Mouse (Mus musculus): Measurements from ENCODE around the gene Vwa7. TPM values are rescaled to one million over a fixed set of nuclear protein-coding genes. Genes with fewer than 3 reads are reported as not detected.

Vwa7 gene
- polyA plus RNA-seq, 1 experiment from 2014 or later, result 0.16 TPM

DNA sequence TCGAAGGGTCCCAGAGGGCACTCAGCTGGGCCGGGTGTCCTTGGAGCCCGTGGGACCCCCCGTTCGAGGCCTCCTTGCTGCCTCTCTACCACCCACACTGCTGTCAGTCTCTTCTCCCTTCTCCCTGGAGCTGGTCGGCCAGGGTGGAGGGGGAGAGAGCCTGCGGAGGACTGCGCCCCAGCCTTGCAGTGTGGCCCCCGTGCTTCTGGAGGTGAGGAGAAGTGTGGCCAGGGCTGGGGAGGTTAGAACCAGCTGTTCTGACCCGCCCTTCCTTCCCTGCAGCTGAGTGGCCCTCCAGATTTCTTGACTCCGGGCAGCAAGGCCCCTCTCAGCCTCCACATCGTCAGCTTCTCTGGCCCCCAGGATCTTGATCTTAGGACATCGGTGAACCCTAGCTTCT, 7.9 kb downstream of the Vwa7 start:
- Histone ChIP-seq H3K4me1 (replicated peaks; ENCODE audit: control insufficient read depth, insufficient read depth, low read length) (peaks cover 4% of the 10 kb centered on the region; the same call in 1 of the 2 replicates), H3K4me2 (replicated peaks) (no peak overlapping the region), H3K27me3 (ENCODE audit: control insufficient read depth, insufficient read depth, low read length) (no peaks in the 10 kb centered on the region), H3K27ac (no peak overlapping the region), H3K9ac (no peak overlapping the region), H3K36me3 (replicated peaks; ENCODE audit: control insufficient read depth, insufficient read depth) (no peaks in the 10 kb centered on the region), H3K4me3 (replicated peaks; ENCODE audit: low read length) (no peak overlapping the region), H3K9me3 (ENCODE audit: control insufficient read depth, low read length) (no peaks in the 10 kb centered on the region)
- WGBS, result 82% methylated on average over 12 of the region's 13 CpGs
- DNase-seq (ENCODE audit: low spot score), result no peak
- ATAC-seq (ENCODE audit: low FRiP score), result no peak

DNA sequence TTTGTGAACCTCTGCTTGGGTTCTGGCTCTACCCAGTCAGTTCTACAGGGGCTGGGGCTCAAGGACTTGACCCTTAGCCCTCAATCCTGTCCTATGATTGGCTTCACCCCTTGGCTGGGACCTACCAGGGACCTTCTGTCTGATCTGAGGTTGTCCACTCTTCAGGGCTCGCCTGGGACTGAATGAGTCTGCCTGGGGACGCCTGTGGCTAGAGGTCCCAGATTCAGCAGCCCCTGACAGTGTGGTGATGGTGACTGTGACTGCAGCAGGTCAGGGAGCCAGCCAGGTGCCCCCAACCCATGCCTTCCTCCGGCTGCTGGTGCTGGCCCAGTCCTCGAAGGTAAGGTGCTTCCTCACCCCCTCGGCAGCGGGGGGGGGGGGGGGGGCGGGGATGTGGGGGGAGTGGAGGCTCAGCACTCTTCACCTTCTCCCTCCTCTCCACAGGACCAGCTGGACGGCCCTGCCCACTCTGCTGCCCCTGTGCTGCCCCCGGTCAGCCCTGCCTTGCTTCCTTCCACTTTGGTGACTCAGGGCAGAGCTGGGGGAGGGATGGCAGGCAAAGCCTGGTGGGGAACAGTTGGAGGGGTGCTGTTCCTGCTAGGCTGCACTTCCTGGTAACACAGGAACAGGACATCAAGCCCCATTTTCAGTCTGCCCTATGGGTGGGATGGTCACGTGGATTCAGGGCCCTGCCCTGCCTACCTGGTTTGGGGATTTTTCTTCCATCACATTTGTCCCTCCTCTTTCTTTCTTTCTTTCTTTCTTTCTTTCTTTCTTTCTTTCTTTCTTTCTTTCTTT, 8.5 kb downstream of the Vwa7 start:
- H3K9me3 ChIP-seq (ENCODE audit: control insufficient read depth, low read length), result no peaks in the 10 kb centered on the region
- ATAC-seq (ENCODE audit: low FRiP score), result no peak

DNA sequence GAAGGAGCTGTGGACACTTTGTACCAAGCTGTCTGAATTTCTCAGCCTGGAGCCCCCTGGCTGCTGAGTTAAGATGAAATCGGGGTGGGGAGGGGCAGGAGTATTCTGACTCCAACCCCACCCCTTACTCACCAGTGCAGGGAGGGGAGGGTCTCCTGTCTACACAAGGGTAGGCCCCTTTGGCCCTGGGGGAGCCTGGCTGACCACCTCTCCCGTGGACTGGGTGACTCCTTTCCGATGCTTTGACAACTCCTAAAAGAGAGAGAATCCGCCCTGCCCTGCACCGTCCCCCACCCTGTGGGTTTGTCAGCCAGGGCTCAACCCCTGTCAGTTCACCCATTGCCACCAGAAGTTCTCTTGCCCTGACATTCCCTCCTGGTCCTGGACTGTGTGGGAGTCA, 9.8 kb downstream of the Vwa7 start:
- 75% methylated on average over 5 of the region's 5 CpGs for WGBS
- Histone ChIP-seq H3K9me3 (ENCODE audit: control insufficient read depth, low read length) (no peaks in the 10 kb centered on the region), H3K4me1 (replicated peaks; ENCODE audit: control insufficient read depth, insufficient read depth, low read length) (peaks cover 7% of the 10 kb centered on the region), H3K4me2 (replicated peaks) (no peak overlapping the region), H3K9ac (no peak overlapping the region), H3K4me3 (replicated peaks; ENCODE audit: low read length) (no peak overlapping the region), H3K27ac (no peak overlapping the region), H3K36me3 (replicated peaks; ENCODE audit: control insufficient read depth, insufficient read depth) (no peaks in the 10 kb centered on the region), H3K27me3 (ENCODE audit: control insufficient read depth, insufficient read depth, low read length) (no peaks in the 10 kb centered on the region)
- DNase-seq (ENCODE audit: low spot score) (no peak), ATAC-seq (ENCODE audit: low FRiP score) (no peak)

More for the DNA sequence above, 8.5 kb downstream of the Vwa7 start:
- no peak overlapping the region for H3K4me2 ChIP-seq (replicated peaks)
- peaks cover 6% of the 10 kb centered on the region for H3K4me1 ChIP-seq (replicated peaks; ENCODE audit: control insufficient read depth, insufficient read depth, low read length)
- H3K4me3 ChIP-seq (replicated peaks; ENCODE audit: low read length), result no peak overlapping the region
- no peak for DNase-seq (ENCODE audit: low spot score)
- H3K36me3 ChIP-seq (replicated peaks; ENCODE audit: control insufficient read depth, insufficient read depth), result no peaks in the 10 kb centered on the region
- no peaks in the 10 kb centered on the region for H3K27me3 ChIP-seq (ENCODE audit: control insufficient read depth, insufficient read depth, low read length)
- WGBS, result 69% methylated on average over 7 of the region's 10 CpGs
- H3K9ac ChIP-seq, result no peak overlapping the region
- no peak overlapping the region for H3K27ac ChIP-seq

DNA sequence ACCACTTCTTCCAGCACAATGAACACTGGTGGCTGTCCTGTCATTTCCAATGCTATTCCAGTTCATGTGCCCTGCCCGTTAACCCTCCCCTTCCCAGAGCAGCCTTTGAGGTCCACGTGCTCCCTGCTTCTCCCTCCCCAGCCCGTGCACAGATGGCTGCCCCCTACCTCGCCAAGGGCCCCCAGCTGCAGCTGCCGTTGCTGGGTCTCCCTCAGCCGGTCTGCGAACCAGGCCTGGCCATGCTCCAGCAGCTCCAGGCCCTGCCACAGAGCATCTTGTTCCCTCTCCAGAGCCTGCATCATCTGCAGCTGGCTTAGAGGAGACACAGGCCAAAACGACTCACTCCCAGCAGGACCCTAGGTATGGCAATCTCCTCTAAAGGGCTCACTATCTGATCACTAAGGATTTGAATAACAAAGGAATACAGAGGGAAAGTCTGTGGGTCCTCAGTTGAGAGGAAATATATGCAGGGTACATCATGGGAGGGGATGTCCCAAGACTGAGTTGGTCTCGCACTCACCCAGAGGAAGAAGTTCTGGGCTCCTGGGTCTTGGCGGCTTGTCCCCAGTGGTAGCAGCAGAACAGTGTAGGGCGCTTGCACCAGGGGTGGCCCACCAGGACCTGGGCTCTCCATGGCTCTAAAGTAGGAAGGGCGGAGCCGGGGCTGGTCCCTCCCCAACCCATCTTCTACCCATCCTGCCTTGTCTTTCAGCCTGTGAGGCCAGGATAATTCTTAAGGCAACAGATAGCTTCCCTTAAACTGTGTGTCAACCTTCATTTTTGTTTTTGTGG, 11.1 kb downstream of the Vwa7 start, which contains the start of gene Sapcd1:
Sapcd1 (minus strand) TSS at position 740 of the 792 bp plus-strand sequence.
- Histone ChIP-seq H3K36me3 (replicated peaks; ENCODE audit: control insufficient read depth, insufficient read depth) (no peaks in the 10 kb centered on the region), H3K9me3 (ENCODE audit: control insufficient read depth, low read length) (no peaks in the 10 kb centered on the region), H3K27me3 (ENCODE audit: control insufficient read depth, insufficient read depth, low read length) (no peaks in the 10 kb centered on the region), H3K4me1 (replicated peaks; ENCODE audit: control insufficient read depth, insufficient read depth, low read length) (peaks cover 7% of the 10 kb centered on the region), H3K27ac (peak within 1 kb of the TSS; percentile 54), H3K4me3 (replicated peaks; ENCODE audit: low read length) (no peak within 1 kb of the TSS), H3K4me2 (replicated peaks) (0 out of 2 replicates have a peak within 1 kb of the TSS, but pooled peaks have one; percentile 2), H3K9ac (no peak within 1 kb of the TSS)
- WGBS, result 24% methylated on average over 13 of the region's 13 CpGs
- peak; percentile 35 for DNase-seq (ENCODE audit: low spot score)
- peak; percentile 51; the same call in 1 of the 2 replicates for ATAC-seq (ENCODE audit: low FRiP score)

DNA sequence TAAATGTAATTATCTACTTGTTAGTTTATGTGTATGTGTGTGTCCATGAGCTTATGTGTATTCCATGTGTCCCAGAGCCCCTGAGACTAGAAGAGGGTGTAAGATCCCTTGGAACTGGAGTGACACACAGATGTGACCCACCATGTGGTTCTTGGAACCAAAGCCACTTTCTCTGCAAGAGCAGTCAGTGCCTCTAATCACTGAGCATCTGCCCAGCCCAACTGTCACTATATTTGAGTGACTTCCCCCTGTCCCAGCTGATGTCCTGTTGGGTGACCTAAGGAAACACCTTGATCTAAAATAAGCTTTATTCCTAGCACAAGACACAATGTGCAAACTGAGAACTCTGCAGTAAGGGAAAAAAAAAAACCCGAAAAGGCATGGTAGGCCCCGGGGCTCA, 11.9 kb downstream of the Vwa7 start:
- H3K4me3 ChIP-seq (replicated peaks; ENCODE audit: low read length), result no peak overlapping the region
- ATAC-seq (ENCODE audit: low FRiP score) (no peak), DNase-seq (ENCODE audit: low spot score) (no peak)
- H3K27me3 ChIP-seq (ENCODE audit: control insufficient read depth, insufficient read depth, low read length), result no peaks in the 10 kb centered on the region
- no peak overlapping the region for H3K4me2 ChIP-seq (replicated peaks)
- no peaks in the 10 kb centered on the region for H3K9me3 ChIP-seq (ENCODE audit: control insufficient read depth, low read length)
- H3K4me1 ChIP-seq (replicated peaks; ENCODE audit: control insufficient read depth, insufficient read depth, low read length), result peaks cover 7% of the 10 kb centered on the region
- no peaks in the 10 kb centered on the region for H3K36me3 ChIP-seq (replicated peaks; ENCODE audit: control insufficient read depth, insufficient read depth)
- H3K9ac ChIP-seq, result no peak overlapping the region
- peak overlapping the region; percentile 26; the same call in 1 of the 2 replicates for H3K27ac ChIP-seq
- WGBS, result 90% methylated on average over 2 of the region's 2 CpGs

DNA sequence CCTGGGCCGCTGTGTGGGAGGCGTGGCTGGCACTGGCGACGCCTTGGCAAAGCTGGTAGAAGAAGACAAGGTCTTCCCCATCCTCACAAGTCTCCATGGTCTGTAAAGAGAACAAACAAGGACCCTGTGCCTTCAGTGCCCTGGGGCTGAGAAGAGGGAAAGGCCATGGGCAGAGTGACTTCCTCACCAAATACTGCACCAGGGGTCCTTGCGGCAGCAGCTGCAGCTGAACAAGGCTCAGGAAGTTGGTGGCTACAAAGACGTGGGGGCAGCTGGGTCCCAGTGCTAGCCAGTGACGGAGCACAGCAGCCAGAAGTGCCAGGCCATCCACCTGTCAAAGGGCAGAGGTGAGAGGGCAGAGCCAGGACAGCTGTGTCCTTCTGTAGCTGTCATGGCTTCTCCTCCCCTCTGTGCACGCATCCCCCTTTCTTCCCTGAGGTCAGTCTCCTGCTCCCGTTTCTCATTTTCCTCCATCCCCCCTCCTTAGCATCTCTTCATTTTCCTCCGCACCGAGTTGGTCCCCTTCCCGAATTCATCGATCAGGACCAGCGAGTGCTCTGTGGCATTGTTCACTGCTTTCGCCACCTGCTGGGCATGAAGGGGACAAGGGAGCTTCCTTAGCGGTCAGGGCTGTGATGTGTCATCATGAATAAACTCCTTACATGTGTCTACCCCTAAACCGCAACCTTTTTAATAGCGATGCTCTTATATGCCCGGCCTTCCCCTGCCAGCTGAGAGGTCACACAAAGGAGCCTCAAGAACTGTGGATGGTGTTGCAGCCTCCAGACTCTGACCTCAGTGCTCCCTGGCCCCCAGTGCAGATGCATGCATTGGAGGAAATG, 13.5 kb downstream of the Vwa7 start:
- ATAC-seq (ENCODE audit: low FRiP score) (no peak), DNase-seq (ENCODE audit: low spot score) (peak; percentile 51)
- 26% methylated on average over 19 of the region's 19 CpGs for WGBS
- Histone ChIP-seq H3K9me3 (ENCODE audit: control insufficient read depth, low read length) (no peaks in the 10 kb centered on the region), H3K4me1 (replicated peaks; ENCODE audit: control insufficient read depth, insufficient read depth, low read length) (peaks cover 7% of the 10 kb centered on the region), H3K4me3 (replicated peaks; ENCODE audit: low read length) (no peak overlapping the region; the same call in 1 of the 2 replicates), H3K4me2 (replicated peaks) (peak overlapping the region; percentile 44), H3K36me3 (replicated peaks; ENCODE audit: control insufficient read depth, insufficient read depth) (no peaks in the 10 kb centered on the region), H3K27me3 (ENCODE audit: control insufficient read depth, insufficient read depth, low read length) (no peaks in the 10 kb centered on the region), H3K9ac (peak overlapping the region; percentile 32; the same call in 1 of the 2 replicates), H3K27ac (no peak overlapping the region)

DNA sequence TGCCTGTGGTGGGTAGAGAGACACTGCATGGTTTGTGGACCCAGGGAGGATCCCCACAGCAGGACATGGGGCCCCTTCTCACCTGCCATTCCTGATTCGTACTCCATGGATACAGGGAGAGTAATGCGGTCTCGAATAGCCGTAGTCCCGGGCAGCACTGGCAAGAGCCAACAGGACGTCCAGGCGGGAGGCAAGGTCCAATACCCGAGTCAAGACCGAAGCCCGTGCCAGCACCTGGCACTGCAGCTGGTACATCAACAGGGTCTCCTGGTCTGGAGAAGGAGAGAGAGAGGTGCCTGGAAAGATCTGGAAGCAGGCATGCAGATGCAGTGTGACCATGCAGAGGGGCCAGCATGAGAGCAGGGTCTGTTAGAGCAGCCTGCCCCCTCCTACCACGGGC, 14.9 kb downstream of the Vwa7 start:
- ATAC-seq (ENCODE audit: low FRiP score) (no peak), DNase-seq (ENCODE audit: low spot score) (no peak)
- WGBS, result 88% methylated on average over 11 of the region's 11 CpGs
- Histone ChIP-seq H3K36me3 (replicated peaks; ENCODE audit: control insufficient read depth, insufficient read depth) (no peaks in the 10 kb centered on the region), H3K4me3 (replicated peaks; ENCODE audit: low read length) (no peak overlapping the region), H3K4me2 (replicated peaks) (no peak overlapping the region), H3K27me3 (ENCODE audit: control insufficient read depth, insufficient read depth, low read length) (no peaks in the 10 kb centered on the region), H3K9me3 (ENCODE audit: control insufficient read depth, low read length) (no peaks in the 10 kb centered on the region), H3K4me1 (replicated peaks; ENCODE audit: control insufficient read depth, insufficient read depth, low read length) (peaks cover 7% of the 10 kb centered on the region), H3K27ac (no peak overlapping the region), H3K9ac (no peak overlapping the region)

DNA sequence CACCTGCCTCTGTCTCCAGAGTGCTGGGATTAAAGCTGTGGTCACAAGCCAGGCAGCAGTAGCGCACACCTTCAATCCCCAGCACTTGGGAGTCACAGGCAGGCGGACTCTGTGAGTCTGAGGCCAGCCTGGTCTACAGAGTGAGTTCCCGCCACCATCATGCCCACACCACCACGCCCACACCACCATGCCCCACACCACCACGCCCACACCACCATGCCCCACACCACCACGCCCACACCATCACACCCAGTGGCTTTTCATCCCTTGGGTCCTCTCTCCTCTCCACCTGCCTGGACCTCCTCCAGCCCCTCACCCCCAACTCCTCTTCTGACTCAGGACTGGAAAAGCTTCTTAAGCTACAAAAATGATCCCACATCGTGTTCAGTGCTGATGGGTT, 15.5 kb downstream of the Vwa7 start:
- Histone ChIP-seq H3K36me3 (replicated peaks; ENCODE audit: control insufficient read depth, insufficient read depth) (no peaks in the 10 kb centered on the region), H3K4me3 (replicated peaks; ENCODE audit: low read length) (no peak overlapping the region), H3K4me2 (replicated peaks) (no peak overlapping the region), H3K27me3 (ENCODE audit: control insufficient read depth, insufficient read depth, low read length) (no peaks in the 10 kb centered on the region), H3K9me3 (ENCODE audit: control insufficient read depth, low read length) (no peaks in the 10 kb centered on the region), H3K27ac (no peak overlapping the region), H3K4me1 (replicated peaks; ENCODE audit: control insufficient read depth, insufficient read depth, low read length) (peaks cover 7% of the 10 kb centered on the region), H3K9ac (no peak overlapping the region)
- ATAC-seq (ENCODE audit: low FRiP score) (no peak), DNase-seq (ENCODE audit: low spot score) (no peak)
- WGBS, result 93% methylated on average over 7 of the region's 7 CpGs

All from hindbrain, embryonic 14.5 days (tissue).